Mouse (Mus musculus) adrenal gland, adult 2 months (tissue): ENCODE measurements around the gene Mybpc1. TPM values are rescaled to one million over a fixed set of nuclear protein-coding genes. Genes with fewer than 3 reads are reported as not detected.
"Not testable (repeated sequence)": the region's sequence is repeated elsewhere in the genome, so short reads cannot be mapped to it uniquely, and the experiment has no call there.

Source experiments
- DNase-seq: peaks from one replicate; pipeline ENCODE4 v3.0.0; 2021
- polyA plus RNA-seq: library from polyadenylated mRNA; depleted of rRNA; stranded (reverse); fragments of >200 nt; gene quantifications from 2 replicates; pipeline ENCODE4 v1.2.3, GENCODE M21; 2012; rRNA removed
- total RNA-seq, 2 experiments: library from RNA; stranded (reverse); gene quantifications; 2 replicates each; pipeline ENCODE4 v1.2.3; 2021

The Mybpc1 gene
- total and polyA plus RNA-seq, 3 experiments: 0.12 to 1.1 (median 0.15) TPM

DNA sequence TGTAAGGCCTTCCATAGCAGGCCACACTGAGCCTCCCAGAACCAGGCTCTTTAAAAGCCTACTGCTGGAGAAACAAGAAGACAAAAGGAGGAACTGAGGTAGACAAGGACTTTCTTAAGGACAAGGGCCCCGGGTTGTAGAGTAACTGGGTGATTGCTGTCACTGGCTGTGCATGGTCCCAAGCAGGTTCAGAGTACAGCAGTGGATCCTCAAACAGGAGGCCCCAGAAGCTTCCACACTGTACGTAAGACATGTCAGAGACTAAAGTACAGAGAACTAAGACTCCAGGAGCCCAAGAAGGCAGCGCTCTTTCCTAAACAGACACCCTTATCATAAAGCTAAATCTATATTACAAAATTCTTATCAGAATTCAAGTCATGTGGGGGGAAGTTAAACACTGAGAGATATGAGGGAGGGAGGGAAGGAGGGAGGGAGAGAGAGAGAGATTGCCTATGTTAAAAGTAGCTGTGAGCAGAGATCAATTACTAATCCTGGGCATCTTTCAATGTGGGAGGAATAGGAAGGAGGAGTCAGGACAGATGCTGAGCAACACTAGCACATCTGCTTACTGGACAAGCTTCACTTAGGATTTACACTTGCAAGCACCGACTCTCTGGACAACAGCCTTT is 109.9 kb downstream of the Mybpc1 start:
- no peak for DNase-seq

DNA sequence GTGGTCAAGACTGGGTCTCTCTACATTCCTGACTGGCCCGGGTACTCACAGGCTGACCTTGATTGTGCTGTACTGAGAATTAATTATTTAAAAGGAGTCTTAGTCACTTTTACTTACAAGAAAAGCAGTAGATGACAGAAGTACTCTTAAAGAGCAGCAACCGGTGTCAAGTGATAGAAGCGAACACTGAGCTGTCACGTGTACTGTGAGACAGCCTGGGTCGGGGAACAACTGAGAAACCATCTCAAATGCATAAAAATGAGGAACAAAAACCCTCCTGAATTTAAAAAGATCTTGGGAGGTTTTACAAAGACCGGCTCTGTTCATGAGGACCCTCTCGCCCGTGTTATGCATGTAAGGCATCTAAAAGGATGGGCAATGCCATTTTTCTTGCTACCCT is 112.3 kb downstream of the Mybpc1 start:
- DNase-seq: no peak

GRCm38 (mm10) chr10:88491632-88492031 is 113.3 kb downstream of the Mybpc1 start:
- DNase-seq: no peak

GRCm38 (mm10) chr10:88488629-88489028 is 116.3 kb downstream of the Mybpc1 start:
- DNase-seq: no peak

DNA sequence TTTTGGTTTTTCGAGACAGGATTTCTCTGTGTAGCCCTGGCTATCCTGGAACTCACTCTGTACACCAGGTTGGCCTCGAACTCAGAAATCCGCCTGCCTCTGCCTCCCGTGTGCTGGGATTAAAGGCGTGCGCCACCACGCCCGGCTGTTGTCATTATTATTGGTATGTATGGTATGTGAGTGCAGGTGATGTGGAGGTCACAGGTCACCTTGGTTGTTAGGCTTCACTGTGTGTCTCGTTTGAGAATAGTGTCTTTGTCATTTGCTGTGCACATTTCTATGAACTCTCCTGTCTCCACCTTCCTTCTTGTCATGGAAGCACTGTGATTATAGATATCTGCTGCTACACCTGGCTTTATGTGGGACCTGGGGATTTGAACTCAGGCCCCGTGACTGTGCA is 122.1 kb downstream of the Mybpc1 start:
- DNase-seq: not testable (repeated sequence)

Other genes with a start within 250 kb of the Mybpc1 start
- 10 to 100 TPM; 10.2 to 23.5 TPM for gene Dram1, start 226.1 kb downstream of the Mybpc1 start, total RNA-seq
- 18.1 and 39.3 TPM in 2 replicates for gene Dram1, start 226.1 kb downstream of the Mybpc1 start, polyA plus RNA-seq
- gene Gnptab, start 226.0 kb downstream of the Mybpc1 start, total RNA-seq: 10 to 100 TPM; 31.1 to 36.3 TPM
- gene Gnptab, start 226.0 kb downstream of the Mybpc1 start, polyA plus RNA-seq: 4.6 and 4.7 TPM in 2 replicates
- gene Sycp3, start 145.6 kb downstream of the Mybpc1 start, total RNA-seq: 1 to 10 TPM; 2.1 to 2.4 TPM
- gene Sycp3, start 145.6 kb downstream of the Mybpc1 start, polyA plus RNA-seq: not detected in 2 replicates
- gene Chpt1, start 101.1 kb downstream of the Mybpc1 start, total RNA-seq: 100 to 1,000 TPM; 321 to 425 TPM
- 254 and 337 TPM in 2 replicates for gene Chpt1, start 101.1 kb downstream of the Mybpc1 start, polyA plus RNA-seq
- under 1 TPM; 0.28 to 0.78 TPM for gene Spic, start 79.9 kb upstream of the Mybpc1 start, total RNA-seq
- gene Spic, start 79.9 kb upstream of the Mybpc1 start, polyA plus RNA-seq: 0.09 and 0.21 TPM in 2 replicates
- 100 to 1,000 TPM in 1 of 2 experiments, 10 to 100 TPM in 1; 98.5 to 103 TPM for gene Arl1, start 125.7 kb upstream of the Mybpc1 start, total RNA-seq
- 20.3 and 28.1 TPM in 2 replicates for gene Arl1, start 125.7 kb upstream of the Mybpc1 start, polyA plus RNA-seq
- 10 to 100 TPM; 18.5 to 26.3 TPM for gene Utp20, start 221.7 kb upstream of the Mybpc1 start, total RNA-seq
- gene Utp20, start 221.7 kb upstream of the Mybpc1 start, polyA plus RNA-seq: 1.8 and 2.9 TPM in 2 replicates